Mouse (Mus musculus) testis, adult 2 months (tissue): ENCODE results near the gene A930017K11Rik.

ENCODE experiments used
- CTCF ChIP-seq: fragments of 200-500 bp; IDR thresholded peaks from 2 replicates; pipeline ENCODE4 v1.5.1; 2012; ENCODE audit warnings: low read depth, mild to moderate bottlenecking, inconsistent platforms, low read length, moderate library complexity; ENCODE audit not compliant: control insufficient read depth, insufficient read depth, insufficient replicate concordance
- POLR2A ChIP-seq: fragments of 200-500 bp; IDR thresholded peaks from 2 replicates; pipeline ENCODE4 v1.6.1; 2012; ENCODE audit warnings: low read depth, mild to moderate bottlenecking, inconsistent platforms, low read length, moderate library complexity; ENCODE audit not compliant: control insufficient read depth

GRCm38 (mm10) chr17:25903061-25903460 lies 49.3 kb downstream of the A930017K11Rik start:
- no peak for TF ChIP-seq CTCF
- no peak for TF ChIP-seq POLR2A
